Comparison of ENCODE assay signal across 8 mouse cellular contexts in the genomic region with DNA sequence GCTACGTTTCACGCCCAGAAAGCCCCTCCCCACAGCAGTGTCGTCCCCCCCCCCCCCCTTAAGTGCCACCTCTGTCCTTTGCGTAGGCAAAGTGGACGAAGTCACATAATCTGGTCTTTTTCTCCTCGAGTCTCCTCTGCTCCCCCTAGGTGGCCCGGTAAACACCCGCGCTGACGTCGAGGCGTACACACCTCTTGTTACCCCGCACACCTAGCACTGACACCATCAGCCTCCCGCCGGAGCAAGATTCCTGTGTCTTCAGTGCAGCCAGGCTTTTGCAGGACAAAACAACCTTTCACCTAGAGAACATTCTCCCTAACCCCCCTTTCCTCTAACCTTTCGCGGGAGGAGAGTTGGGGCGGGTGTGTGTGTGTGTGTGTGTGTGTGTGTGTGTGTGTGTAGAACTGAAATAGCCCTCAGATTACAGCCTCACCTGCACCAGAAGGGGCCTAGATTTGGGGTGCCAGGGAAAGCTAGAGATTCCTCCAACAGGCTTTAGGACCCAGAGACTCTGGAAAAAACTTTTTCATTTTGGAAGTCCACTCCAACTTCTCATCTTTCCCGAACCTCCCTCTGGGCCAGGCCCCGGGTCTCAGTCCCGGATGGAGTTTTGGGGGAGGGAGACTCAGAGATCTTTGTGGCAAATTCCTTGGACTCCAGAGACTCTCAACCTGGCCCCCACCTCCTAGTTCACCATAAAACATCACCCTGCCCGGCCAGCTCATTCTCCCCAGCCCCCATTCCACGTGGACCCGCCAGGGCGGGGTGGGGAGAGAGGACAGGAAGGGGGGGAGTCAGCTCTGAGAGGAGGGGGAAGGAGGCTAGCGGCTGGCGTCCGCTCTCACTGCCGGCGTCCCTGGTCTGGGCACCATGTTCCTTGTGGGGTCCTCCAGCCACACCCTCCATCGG. TPM values are rescaled to one million over a fixed set of nuclear protein-coding genes. Genes with fewer than 3 reads are reported as not detected.
DNase-seq lines count a peak whose midpoint lies in the region; ATAC-seq and TF ChIP-seq lines count a peak whose summit lies in the region.

A gene (plus strand): TSS at position 784 of the 909 bp plus-strand sequence.

- H3K27me3 ChIP-seq in intestine, embryonic 14.5 days (replicated peaks; ENCODE audit: control insufficient read depth, insufficient read depth, low read length) = no peaks in the 10 kb centered on the region
- H3K27me3 ChIP-seq in lung, embryonic 15.5 days = no peaks in the 10 kb centered on the region

- peaks cover 41% of the 10 kb centered on the region for H3K4me1 ChIP-seq in intestine, embryonic 14.5 days (replicated peaks; ENCODE audit: control insufficient read depth, insufficient read depth, low read length)
- peaks cover 54% of the 10 kb centered on the region for H3K4me1 ChIP-seq in lung, embryonic 15.5 days

- ATAC-seq in intestine, embryonic 14.5 days (replicated peaks; ENCODE audit: low FRiP score, low TSS enrichment, low read depth) = peak; percentile 37
- ATAC-seq in lung, embryonic 15.5 days (ENCODE audit: borderline replicate concordance, extremely low read depth, low FRiP score, low TSS enrichment) = peak; percentile 51

- TF ChIP-seq CTCF in left cerebral cortex, adult 2 months (IDR thresholded peaks at IDR 0.05) = no peak
- TF ChIP-seq CTCF in brain, embryonic 14.5 days (IDR thresholded peaks at IDR 0.05; ENCODE audit: borderline replicate concordance, extremely low read depth, insufficient read depth, insufficient read length) = no peak

- intact Hi-C loops in left cerebral cortex, adult 2 months (cut with DNase I) = no loop called here
- intact Hi-C loops in left cerebral cortex, postnatal 25 days (cut with DNase I) = no loop called here
- intact Hi-C loops in gastrocnemius, postnatal 36 days (cut with DNase I) = no loop called here

- no peak for DNase-seq in left cerebral cortex, adult 2 months (ENCODE audit: extremely low spot score in 1 of 2, low spot score in 2 of 2)
- no peak for DNase-seq in left cerebral cortex, postnatal 25 days (ENCODE audit: low spot score in 2 of 2)
- DNase-seq in brain, embryonic 14.5 days (ENCODE audit: low read depth) = peak; percentile 43
- DNase-seq in gastrocnemius, postnatal 36 days = peak; percentile 65 to 70
- peak; percentile 86 for DNase-seq in intestine, embryonic 14.5 days (ENCODE audit: low spot score)
- DNase-seq in skeletal muscle tissue, adult 2 months (ENCODE audit: low read depth, low spot score) = peak; percentile 43
- no peak for DNase-seq in right cerebral cortex, postnatal 4 days

- under 1% methylated on average over 30 of the region's 31 CpGs for WGBS in intestine, embryonic 14.5 days
- under 1% methylated on average over 29 of the region's 31 CpGs for WGBS in lung, embryonic 15.5 days

- H3K36me3 ChIP-seq in intestine, embryonic 14.5 days (ENCODE audit: control insufficient read depth, insufficient read depth, low read length) = peaks cover 13% of the 10 kb centered on the region
- peaks cover 8% of the 10 kb centered on the region for H3K36me3 ChIP-seq in lung, embryonic 15.5 days

- H3K9ac ChIP-seq in intestine, embryonic 14.5 days (ENCODE audit: low read length) = peak within 1 kb of the TSS; percentile 67
- H3K9ac ChIP-seq in lung, embryonic 15.5 days = peak within 1 kb of the TSS; percentile 88

- H3K9me3 ChIP-seq in intestine, embryonic 14.5 days (ENCODE audit: control insufficient read depth, low read length) = no peaks in the 10 kb centered on the region
- H3K9me3 ChIP-seq in lung, embryonic 15.5 days = no peaks in the 10 kb centered on the region

- H3K27ac ChIP-seq in left cerebral cortex, adult 2 months = peak within 1 kb of the TSS; percentile 70
- H3K27ac ChIP-seq in intestine, embryonic 14.5 days (ENCODE audit: low read depth) = peak within 1 kb of the TSS; percentile 93
- peak within 1 kb of the TSS; percentile 98 for H3K27ac ChIP-seq in lung, embryonic 15.5 days

- peak within 1 kb of the TSS; percentile 63 for H3K4me2 ChIP-seq in intestine, embryonic 14.5 days (ENCODE audit: low read length)
- H3K4me2 ChIP-seq in lung, embryonic 15.5 days = peak within 1 kb of the TSS; percentile 89

- TF ChIP-seq POLR2A in brain, embryonic 14.5 days (IDR thresholded peaks at IDR 0.05; ENCODE audit: borderline replicate concordance, extremely low read depth, insufficient read depth, insufficient read length, poor library complexity, severe bottlenecking) = no peak

- peak within 1 kb of the TSS; percentile 84 for H3K4me3 ChIP-seq in left cerebral cortex, adult 2 months
- peak within 1 kb of the TSS; percentile 58 for H3K4me3 ChIP-seq in intestine, embryonic 14.5 days (ENCODE audit: low read depth, low read length)
- peak within 1 kb of the TSS; percentile 91 for H3K4me3 ChIP-seq in lung, embryonic 15.5 days

RNA-seq across cellular contexts. Expression of the gene that starts here (rescaled TPM):
- 1 to 10 TPM; 3.6 to 4.8 TPM for total RNA-seq in left cerebral cortex, adult 2 months (2021)
- 1 to 10 TPM; 4.7 to 5.7 TPM for total RNA-seq in left cerebral cortex, postnatal 25 days (2021)
- 25.0 and 32.8 TPM in 2 replicates for polyA plus RNA-seq in brain, embryonic 14.5 days (2012; rRNA removed)
- total RNA-seq in gastrocnemius, postnatal 36 days (2021) = 1 to 10 TPM; 5.1 to 6.5 TPM
- polyA plus RNA-seq in intestine, embryonic 14.5 days (2014; fragmentation: Nextera tagmentation; extraction: Ambion mirVana) = 86.2 and 89.7 TPM in 2 replicates
- 142 and 143 TPM in 2 replicates for polyA plus RNA-seq in lung, embryonic 15.5 days (2015; fragmentation: Nextera tagmentation; extraction: Ambion mirVana)

Comparison
In these comparisons a context has a peak if more than half of its experiments do, and no peak if none do; other contexts are left out.
1. DNase-seq: peak in brain, embryonic 14.5 days (single experiment), gastrocnemius, postnatal 36 days (2 of 2), intestine, embryonic 14.5 days (single experiment) and skeletal muscle tissue, adult 2 months (single experiment); none in left cerebral cortex, adult 2 months (0 of 2), left cerebral cortex, postnatal 25 days (0 of 2) and right cerebral cortex, postnatal 4 days (single experiment).
2. Peak in every context shown above with its lines, with median percentiles within 50 percentile points of each other: H3K27ac ChIP-seq and H3K4me3 ChIP-seq.